Mouse (Mus musculus) left cerebral cortex, postnatal 25 days (tissue): ENCODE measurements around the gene Stxbp5l. TPM values are rescaled to one million over a fixed set of nuclear protein-coding genes. Genes with fewer than 3 reads are reported as not detected.
"Not testable (repeated sequence)": the region's sequence is repeated elsewhere in the genome, so short reads cannot be mapped to it uniquely, and the experiment has no call there.

Experiments used
- DNase-seq, 2 experiments: peaks; one replicate each; pipeline ENCODE4 v3.0.0; 2022; ENCODE audit warnings: low spot score in 2 of 2, mixed read lengths in 1 of 2
- intact Hi-C: fragments of 180-260 bp; cut with DNase I; formaldehyde crosslinking; loops from one replicate; pipeline ENCODE4 v1.15.1; 2025
- total RNA-seq, 2 experiments: library from RNA; stranded (reverse); gene quantifications; 2 replicates each; pipeline ENCODE4 v1.2.3; 2021

Stxbp5l gene
- total RNA-seq, 2 experiments from 2014 or later: 103 to 114 TPM

- intact Hi-C loops: no loop called here
- DNase-seq: no peak
These were observed 47.2 kb downstream of the Stxbp5l start for GRCm38 (mm10) chr16:37337529-37337928.

- intact Hi-C loops: no loop called here
- DNase-seq: no peak
These were observed 80.3 kb downstream of the Stxbp5l start for GRCm38 (mm10) chr16:37304441-37304840.

- intact Hi-C loops: no loop called here
- no peak for DNase-seq
These were observed 92.2 kb downstream of the Stxbp5l start for GRCm38 (mm10) chr16:37292593-37292992.

- no peak for DNase-seq
- intact Hi-C loops: no loop called here
These were observed 104.6 kb downstream of the Stxbp5l start for GRCm38 (mm10) chr16:37280206-37280605.

GRCm38 (mm10) chr16:37273681-37274080 is 111.1 kb downstream of the Stxbp5l start:
- DNase-seq: no peak
- intact Hi-C loops: no loop called here

DNA sequence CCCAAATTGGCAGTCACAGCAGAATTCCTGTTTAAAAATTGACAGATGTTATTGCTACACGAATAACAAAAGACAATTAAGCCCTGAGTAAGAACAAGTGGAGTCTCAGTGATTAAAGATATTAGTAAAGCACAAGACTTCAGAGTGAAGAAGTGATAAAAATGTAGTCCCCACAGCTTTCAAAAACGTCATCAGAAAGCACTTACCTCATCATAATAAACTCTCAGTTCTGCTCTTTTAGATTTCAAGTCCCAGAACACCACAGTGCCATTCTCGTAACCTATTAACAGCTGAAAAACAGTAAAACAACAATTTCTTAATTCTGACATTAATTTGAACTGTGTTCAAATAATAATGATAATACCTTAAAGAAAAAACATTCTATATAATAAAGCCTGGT is 123.1 kb downstream of the Stxbp5l start:
- intact Hi-C loops: no loop called here
- DNase-seq: no peak

GRCm38 (mm10) chr16:37219151-37219550 is 165.6 kb downstream of the Stxbp5l start:
- intact Hi-C loops: no loop called here
- no peak for DNase-seq

GRCm38 (mm10) chr16:37208783-37209182 is 176.0 kb downstream of the Stxbp5l start:
- intact Hi-C loops: no loop called here
- DNase-seq: no peak

- intact Hi-C loops: no loop called here
- DNase-seq: no peak
These were observed 190.6 kb downstream of the Stxbp5l start for GRCm38 (mm10) chr16:37194152-37194551.

DNA sequence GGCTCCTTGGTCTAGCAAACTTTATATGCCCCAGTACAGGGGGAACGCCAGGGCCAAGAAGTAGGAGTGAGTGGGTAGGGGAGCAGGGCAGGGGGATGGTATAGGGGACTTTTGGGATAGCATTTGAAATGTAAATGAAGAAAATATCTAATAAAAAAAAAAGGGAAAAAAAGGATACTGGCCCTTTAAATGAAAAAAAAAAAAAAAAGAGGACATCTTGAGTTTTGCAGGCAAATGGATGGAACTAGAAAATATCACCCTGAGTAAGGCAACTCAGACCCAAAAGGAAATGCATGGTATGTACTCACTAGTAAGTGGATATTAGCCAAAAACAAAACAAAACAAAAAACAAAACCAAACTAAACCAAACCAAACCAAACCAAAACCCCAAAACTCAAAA is 259.6 kb downstream of the Stxbp5l start:
- intact Hi-C loops, DNase-seq: not testable (repeated sequence)

DNA sequence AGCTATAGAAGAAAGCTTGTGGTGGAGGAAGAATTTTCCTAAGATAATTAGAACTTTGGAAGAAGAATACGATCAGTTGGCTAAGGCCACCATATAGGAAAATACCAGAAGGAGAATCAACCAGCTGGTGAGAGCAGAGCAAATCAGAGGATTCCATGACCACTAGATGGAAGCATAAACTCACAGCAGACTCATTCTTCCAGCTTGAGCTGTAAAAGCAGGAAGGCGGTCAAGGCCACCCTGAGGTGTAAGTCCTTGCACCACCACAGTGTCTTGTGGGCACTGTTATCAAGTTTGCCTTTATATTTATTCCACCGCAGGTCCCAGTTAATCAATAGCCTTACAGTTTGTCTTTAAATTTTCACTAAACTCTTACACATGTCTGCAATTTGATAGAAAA is 275.5 kb downstream of the Stxbp5l start:
- intact Hi-C loops: loop anchor here (5.0 kb wide), 1 partner anchor 573 kb away; no protein-coding TSS in a partner anchor
- DNase-seq: peak; percentile 51 to 76

DNA sequence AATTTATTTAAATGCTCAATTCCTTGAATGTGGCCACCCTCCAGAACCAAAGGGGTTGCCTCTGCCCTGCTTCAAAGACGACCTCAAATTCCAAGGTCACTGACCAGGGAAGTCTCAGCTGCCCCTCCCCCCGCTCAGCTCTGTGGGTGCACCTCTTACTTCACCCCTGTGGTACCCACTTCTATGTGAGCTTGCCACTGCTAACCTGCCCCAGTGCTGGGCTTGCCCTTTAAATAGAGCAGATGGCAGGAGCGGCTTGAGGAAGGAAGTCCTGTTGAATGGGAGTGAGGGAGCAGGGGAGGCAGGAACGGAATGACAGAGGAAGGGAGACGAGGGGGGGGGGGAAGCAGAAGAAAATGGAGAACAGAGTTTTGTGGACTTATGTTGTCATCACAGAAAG is 276.0 kb downstream of the Stxbp5l start:
- intact Hi-C loops: loop anchor here (5.0 kb wide), 1 partner anchor 574 kb away; no protein-coding TSS in a partner anchor
- DNase-seq: no peak

DNA sequence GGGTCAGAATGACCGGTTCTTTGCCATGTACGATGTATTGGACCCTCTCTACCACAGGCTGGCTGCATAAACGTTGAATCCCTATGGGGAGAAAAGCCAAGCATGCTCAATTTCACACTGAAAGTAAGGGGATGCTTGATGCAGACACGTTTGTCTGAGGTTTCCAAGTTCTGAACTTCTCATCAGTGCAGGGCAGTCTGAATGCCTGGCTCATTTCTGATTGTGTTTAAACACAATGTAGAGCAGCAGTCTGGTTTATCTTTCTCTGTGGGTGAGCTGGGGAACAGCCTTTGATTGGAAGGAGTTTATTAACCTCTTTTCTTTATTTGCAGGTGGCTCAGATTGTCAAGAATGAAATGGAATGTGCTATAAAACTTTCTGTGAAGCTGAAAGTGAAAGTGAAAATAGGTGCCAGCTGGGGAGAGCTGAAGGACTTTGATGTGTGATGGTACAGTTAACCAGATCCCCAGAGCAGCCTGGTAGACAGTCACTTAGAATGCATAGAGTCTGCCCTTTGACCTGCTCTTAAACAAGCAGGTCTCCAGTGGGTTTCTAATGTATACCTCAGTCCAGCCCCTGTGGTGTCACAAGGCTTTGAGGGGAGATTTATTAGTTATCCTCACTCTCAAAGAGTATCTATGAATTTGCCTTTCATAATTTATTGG is 290.5 kb downstream of the Stxbp5l start:
- intact Hi-C loops: no loop called here
- DNase-seq: no peak

DNA sequence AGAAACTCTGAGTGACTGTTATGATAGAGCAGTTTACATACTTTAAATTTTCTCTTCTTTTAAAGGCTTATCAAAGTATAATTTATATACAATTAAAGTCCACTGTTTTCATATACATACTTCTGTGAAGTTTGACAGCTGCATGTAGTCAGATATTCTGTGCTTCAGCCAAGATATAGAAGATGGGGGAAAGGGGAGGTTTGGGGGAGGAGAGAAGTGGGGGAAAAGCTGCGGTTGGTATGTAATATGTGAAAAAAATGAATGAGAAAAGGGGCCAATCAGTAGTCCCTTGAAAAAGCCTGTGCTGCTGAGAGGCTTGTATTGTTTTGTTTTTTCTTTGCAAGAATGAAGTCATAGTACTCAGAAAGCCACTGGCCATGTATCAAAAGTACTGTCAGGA is 295.1 kb downstream of the Stxbp5l start:
- intact Hi-C loops: no loop called here
- no peak for DNase-seq

DNA sequence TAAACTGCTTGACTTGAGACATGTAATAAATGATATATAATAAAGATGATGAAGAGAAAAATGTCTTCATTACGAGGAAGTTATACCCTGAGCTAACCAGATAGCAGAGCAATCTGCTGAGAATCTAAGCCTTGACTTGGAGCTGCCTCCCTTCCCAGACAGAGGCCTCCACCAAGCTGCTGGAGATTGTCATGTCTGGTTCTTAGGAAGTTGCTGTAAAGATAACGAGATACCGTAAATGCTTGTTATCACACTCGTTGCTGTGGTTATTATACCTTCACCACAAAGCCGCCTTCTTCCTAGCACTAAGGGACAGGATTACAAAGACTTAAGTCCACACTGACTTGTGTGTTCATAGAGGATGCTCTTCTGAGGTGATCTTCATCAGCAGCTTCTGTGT is 312.4 kb downstream of the Stxbp5l start:
- intact Hi-C loops: no loop called here
- DNase-seq: no peak

Other genes with a start within 250 kb of the Stxbp5l start
- 10 to 100 TPM; 16.0 to 16.2 TPM for gene Gtf2e1, start 154.8 kb upstream of the Stxbp5l start, total RNA-seq
- gene Rabl3, start 154.9 kb upstream of the Stxbp5l start, total RNA-seq: 1 to 10 TPM; 8.1 to 9.6 TPM
- not detected for gene Hgd, start 195.2 kb upstream of the Stxbp5l start, total RNA-seq